Mouse (Mus musculus) intestine, postnatal 0 days (tissue): ENCODE measurements at regions not wholly inside any gene's neighbourhood (a gene's known extent, or its start where the extent isn't known, plus 50 kb on each side); places are given as distances from the start of the nearest gene placed in this dataset.

ENCODE experiments used
- ATAC-seq: fragments of 200-750 bp; cut with Nextera tagmentation; 2 replicates; pipeline ENCODE4 v1.8.0; 2017; ENCODE audit warnings: mild to moderate bottlenecking, moderate TSS enrichment, moderate library complexity
- H3K27ac ChIP-seq: fragments of 300-500 bp; sonication (generic); 2 replicates; pipeline ENCODE4 v1.5.1; 2014; ENCODE audit warnings: mild to moderate bottlenecking, low read depth, low read length, moderate library complexity
- H3K27me3 ChIP-seq: fragments of 300-500 bp; sonication (generic); replicated peaks from 2 replicates; pipeline ENCODE4 v1.6.1; 2014; ENCODE audit warnings: low read length, mixed read lengths; ENCODE audit not compliant: control insufficient read depth, insufficient read depth
- H3K36me3 ChIP-seq: fragments of 300-500 bp; sonication (generic); 2 replicates; pipeline ENCODE4 v1.6.1; 2014; ENCODE audit warnings: mild to moderate bottlenecking, moderate library complexity; ENCODE audit not compliant: control insufficient read depth, insufficient read depth
- H3K4me1 ChIP-seq: fragments of 300-500 bp; sonication (generic); replicated peaks from 2 replicates; pipeline ENCODE4 v1.6.1; 2014; ENCODE audit warnings: antibody characterized with exemption, low read length, mixed read lengths; ENCODE audit not compliant: control insufficient read depth, insufficient read depth
- H3K4me2 ChIP-seq: fragments of 300-500 bp; sonication (generic); replicated peaks from 2 replicates; pipeline ENCODE4 v1.6.1; 2014; ENCODE audit warnings: low read depth, mild to moderate bottlenecking, moderate library complexity
- H3K4me3 ChIP-seq: fragments of 300-500 bp; sonication (generic); 2 replicates; pipeline ENCODE4 v1.5.1; 2014; ENCODE audit warnings: low read depth, low read length
- H3K9ac ChIP-seq: fragments of 300-500 bp; sonication (generic); 2 replicates; pipeline ENCODE4 v1.6.1; 2014; ENCODE audit warnings: mild to moderate bottlenecking, low read depth, low read length
- H3K9me3 ChIP-seq: fragments of 300-500 bp; sonication (generic); 2 replicates; pipeline ENCODE4 v1.6.1; 2016; ENCODE audit warnings: mixed run types; ENCODE audit not compliant: control insufficient read depth
- CTCF ChIP-seq: sonication (generic); IDR thresholded peaks from 2 replicates; pipeline ENCODE4 v1.5.1; 2016; ENCODE audit warnings: low read depth, mild to moderate bottlenecking, control low read depth, antibody characterized with exemption, moderate library complexity
- WGBS: fragments of 180-500 bp; shearing (Covaris S2); extraction: QIAGEN DNeasy Blood & Tissue Kit; methylation state at CpG from one replicate; pipeline ENCODE4 v1.1.7; 2014; 5-methylcytosine and 5-hydroxymethylcytosine counted together

DNA sequence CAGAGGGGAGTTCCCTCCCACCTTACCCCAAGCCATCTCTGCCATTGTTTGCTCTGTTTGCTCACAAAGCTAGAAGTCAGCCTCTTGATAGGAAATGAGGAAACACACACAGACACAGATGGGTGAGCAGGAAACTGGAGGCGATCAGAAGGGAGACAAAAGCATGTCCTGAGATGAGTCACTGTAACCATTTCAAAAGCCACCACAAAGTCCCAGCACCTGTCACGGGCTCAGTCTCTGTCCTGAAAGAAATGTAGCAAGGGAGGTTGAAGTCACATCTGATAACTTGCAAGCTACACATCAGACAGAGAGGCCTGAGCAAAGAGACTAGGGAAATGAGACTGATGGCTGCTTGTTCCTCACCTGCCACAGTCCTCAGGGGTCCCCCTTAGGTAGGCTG lies 89.6 kb upstream of the Egln3 start:
- Histone ChIP-seq H3K36me3 (no peaks in the 10 kb centered on the region), H3K9ac (no peak overlapping the region), H3K4me3 (no peak overlapping the region), H3K4me1 (0 out of 2 replicates have a peak, but pooled peaks cover under 1% of the 10 kb centered on the region), H3K27me3 (no peaks in the 10 kb centered on the region), H3K27ac (no peak overlapping the region), H3K4me2 (no peak overlapping the region), H3K9me3 (no peaks in the 10 kb centered on the region)
- 43% methylated on average over 2 of the region's 2 CpGs for WGBS
- ATAC-seq = peak; percentile 45; the same call in 1 of the 2 replicates
- TF ChIP-seq CTCF = no peak

DNA sequence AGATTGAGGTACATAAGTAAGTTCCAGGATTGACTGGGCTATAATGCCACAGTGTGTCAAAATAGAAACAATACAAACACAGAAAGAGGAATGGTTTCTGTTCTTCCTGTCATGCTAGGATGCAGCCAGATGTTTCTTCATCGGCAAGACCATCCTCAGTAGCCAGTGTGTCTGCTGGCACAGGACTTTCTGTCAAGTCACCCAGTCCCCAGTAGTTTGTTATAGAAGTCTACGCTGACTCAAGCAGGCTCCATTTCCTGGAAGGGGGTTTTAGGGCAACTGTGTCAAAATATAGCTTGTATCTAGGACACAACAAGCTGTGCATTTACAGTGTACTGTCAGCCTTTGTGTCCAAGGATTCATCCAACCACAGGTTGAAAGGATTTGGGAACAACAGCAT lies 86.7 kb upstream of the Egln3 start:
- Histone ChIP-seq H3K4me2 (no peak overlapping the region), H3K9ac (no peak overlapping the region), H3K27ac (no peak overlapping the region), H3K36me3 (no peaks in the 10 kb centered on the region), H3K4me1 (0 out of 2 replicates have a peak, but pooled peaks cover 5% of the 10 kb centered on the region), H3K9me3 (no peaks in the 10 kb centered on the region), H3K4me3 (no peak overlapping the region), H3K27me3 (no peaks in the 10 kb centered on the region)
- no peak for ATAC-seq
- TF ChIP-seq CTCF = no peak
- WGBS = 81% methylated on average over 2 of the region's 2 CpGs

DNA sequence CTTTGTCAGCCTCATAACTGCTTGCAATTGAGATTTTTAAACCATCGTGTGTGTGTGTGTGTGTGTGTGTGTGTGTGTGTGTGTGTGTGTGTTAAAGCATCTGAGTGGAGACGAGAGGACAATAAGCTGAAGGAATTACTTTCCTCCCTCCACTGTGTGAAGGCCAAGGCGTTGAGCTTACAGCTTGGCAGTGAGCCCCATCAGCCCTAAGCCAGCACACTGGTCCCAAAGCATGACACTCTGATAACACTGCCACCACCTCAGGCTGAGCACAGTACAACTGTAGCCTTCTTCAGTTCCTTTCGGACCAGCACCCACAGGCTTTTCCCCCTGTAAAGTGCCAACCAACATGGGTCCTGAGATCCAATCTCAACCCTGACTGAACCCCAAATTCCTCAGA lies 85.1 kb upstream of the Egln3 start:
- Histone ChIP-seq H3K4me3 (no peak overlapping the region), H3K27me3 (no peaks in the 10 kb centered on the region), H3K9me3 (no peaks in the 10 kb centered on the region), H3K9ac (no peak overlapping the region), H3K36me3 (no peaks in the 10 kb centered on the region), H3K27ac (no peak overlapping the region), H3K4me1 (0 out of 2 replicates have a peak, but pooled peaks cover 5% of the 10 kb centered on the region), H3K4me2 (no peak overlapping the region)
- no peak for TF ChIP-seq CTCF
- ATAC-seq = no peak
- WGBS = 76% methylated on average over 4 of the region's 4 CpGs

DNA sequence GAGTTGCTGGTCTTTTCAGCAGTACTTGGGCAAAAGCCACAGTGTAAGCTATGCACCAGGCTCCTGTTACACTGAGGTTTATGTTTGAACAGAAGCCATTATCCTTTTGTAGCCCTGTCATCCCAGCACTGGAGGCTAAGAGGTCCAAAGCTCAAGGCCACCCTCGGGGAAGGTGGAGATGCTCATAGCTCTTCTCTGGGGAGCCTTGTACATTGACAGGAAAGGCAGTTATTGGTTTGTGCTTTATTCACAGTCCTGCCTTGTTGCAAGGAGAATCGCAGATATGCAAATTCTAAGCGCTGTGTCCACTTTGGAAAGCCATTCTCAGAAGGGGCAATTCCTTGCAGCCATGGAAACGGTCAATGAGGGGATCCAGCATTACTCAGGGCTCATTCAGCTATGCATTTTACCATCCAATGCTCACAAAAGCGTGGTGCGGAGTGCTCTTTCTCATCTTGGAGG lies 84.4 kb upstream of the Egln3 start:
- Histone ChIP-seq H3K9ac (no peak overlapping the region), H3K4me1 (0 out of 2 replicates have a peak, but pooled peaks cover 5% of the 10 kb centered on the region), H3K27ac (no peak overlapping the region), H3K9me3 (no peaks in the 10 kb centered on the region), H3K27me3 (no peaks in the 10 kb centered on the region), H3K36me3 (no peaks in the 10 kb centered on the region), H3K4me3 (no peak overlapping the region), H3K4me2 (no peak overlapping the region)
- TF ChIP-seq CTCF = no peak
- no peak for ATAC-seq
- WGBS = 70% methylated on average over 6 of the region's 6 CpGs

DNA sequence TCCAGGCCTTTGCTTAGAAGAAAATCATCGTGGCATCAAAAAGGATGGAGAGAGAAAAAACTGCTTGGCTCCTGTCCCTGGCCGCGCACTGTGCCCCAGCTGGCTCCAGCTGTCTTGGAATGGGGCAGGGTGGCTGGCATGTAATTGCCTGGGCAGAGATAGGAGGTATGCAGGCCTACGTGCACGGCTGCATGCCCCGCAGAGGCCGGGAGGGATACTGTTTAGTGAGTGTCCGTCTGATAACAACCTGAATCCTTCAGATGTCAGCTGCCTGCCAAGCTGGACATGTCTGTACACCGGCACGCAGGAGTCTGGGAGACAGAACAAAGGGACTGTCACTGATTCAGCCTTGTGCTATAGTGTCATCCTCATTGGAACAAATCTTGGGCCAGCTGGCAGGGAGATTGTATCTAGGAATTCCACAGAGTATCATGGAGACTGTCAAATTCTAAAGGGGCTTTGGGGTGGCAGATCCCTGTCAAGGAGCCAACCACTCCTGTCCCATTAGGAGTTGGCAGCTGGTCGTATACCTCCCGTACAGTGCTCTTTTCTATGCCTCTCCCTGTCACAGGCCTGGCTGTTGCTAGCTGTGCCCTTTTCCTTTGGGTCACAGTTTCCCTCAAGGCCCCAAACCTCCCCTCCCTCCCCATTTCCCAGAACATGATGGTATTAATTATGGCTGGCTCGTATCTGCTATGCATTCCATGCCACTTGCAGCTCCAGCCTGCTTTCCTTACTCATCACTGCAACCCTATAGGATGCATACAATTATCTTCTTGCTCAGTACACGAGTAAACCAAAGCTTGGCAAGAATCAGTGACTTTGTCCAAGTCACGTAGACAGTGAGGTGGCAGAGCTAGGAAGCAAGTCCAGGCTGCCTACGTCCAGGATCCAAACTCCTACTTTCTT lies 83.5 kb upstream of the Egln3 start:
- no peak for ATAC-seq
- H3K36me3 ChIP-seq = no peaks in the 10 kb centered on the region
- H3K4me2 ChIP-seq = no peak overlapping the region
- TF ChIP-seq CTCF = no peak
- no peak overlapping the region for H3K9ac ChIP-seq
- no peaks in the 10 kb centered on the region for H3K9me3 ChIP-seq
- 62% methylated on average over 16 of the region's 16 CpGs for WGBS
- H3K27ac ChIP-seq = no peak overlapping the region
- 0 out of 2 replicates have a peak, but pooled peaks cover 5% of the 10 kb centered on the region for H3K4me1 ChIP-seq
- no peaks in the 10 kb centered on the region for H3K27me3 ChIP-seq
- no peak overlapping the region for H3K4me3 ChIP-seq

DNA sequence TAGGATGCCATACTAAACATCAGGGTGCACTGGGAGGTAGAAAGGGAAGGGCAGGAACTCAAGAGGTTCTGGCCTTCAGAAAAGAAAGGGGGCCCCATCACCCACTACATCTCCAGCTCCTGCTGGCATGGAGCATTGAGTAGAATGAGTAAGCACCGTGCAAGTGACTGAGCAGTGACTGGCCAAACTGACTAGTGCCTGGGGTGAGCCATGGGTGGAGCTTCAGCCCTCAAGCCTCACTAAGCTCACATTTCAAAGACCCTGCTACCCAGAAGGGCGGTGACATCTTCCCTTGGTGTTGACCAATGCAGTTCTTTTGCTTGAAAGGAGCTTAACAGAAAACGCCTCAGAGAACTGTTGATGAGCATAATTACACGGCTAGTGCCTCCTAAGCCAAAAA lies 80.0 kb upstream of the Egln3 start:
- ATAC-seq = no peak
- WGBS = 50% methylated on average over 4 of the region's 4 CpGs

More for the DNA sequence above, 80.0 kb upstream of the Egln3 start:
- Histone ChIP-seq H3K9ac (no peak overlapping the region), H3K27ac (no peak overlapping the region), H3K4me1 (0 out of 2 replicates have a peak, but pooled peaks cover 5% of the 10 kb centered on the region), H3K4me2 (no peak overlapping the region), H3K27me3 (no peaks in the 10 kb centered on the region), H3K36me3 (no peaks in the 10 kb centered on the region), H3K9me3 (no peaks in the 10 kb centered on the region), H3K4me3 (no peak overlapping the region)
- no peak for TF ChIP-seq CTCF
